Comparison of ENCODE assay signal across 23 mouse cellular contexts in genomic region chr1:63126206-63126605, GRCm38 (mm10). TPM values are rescaled to one million over a fixed set of nuclear protein-coding genes. Genes with fewer than 3 reads are reported as not detected.
DNase-seq lines count a peak whose midpoint lies in the region; ATAC-seq and TF ChIP-seq lines count a peak whose summit lies in the region.
"Had no signal": no experiment of that assay in that cellular context is flagged by ENCODE, and none has a peak within 500 bp of the region (broad histone marks: within the 10 kb centered on the region; RNA-seq: fewer than 3 reads in every experiment).

No protein-coding gene starts in this region.

- no peak for ATAC-seq in liver, postnatal 0 days
- ATAC-seq in liver, embryonic 12.5 days = no peak
- ATAC-seq in common myeloid progenitor, adult 5-6 weeks (replicated peaks; ENCODE audit: low read depth, poor library complexity, severe bottlenecking) = peak; percentile 22
- ATAC-seq in hindbrain, embryonic 13.5 days (ENCODE audit: low FRiP score) = no peak
- ATAC-seq: CD4-positive, CD25-positive, alpha-beta regulatory T cell, adult 4 months; forebrain, embryonic 14.5 days; hindbrain, embryonic 16.5 days; inflammation-experienced regulatory T-cells, adult 6 months; intestine, postnatal 0 days had no signal

- TF ChIP-seq POLR2A in bone marrow, adult 2 months (IDR thresholded peaks at IDR 0.05; ENCODE audit: borderline replicate concordance, control insufficient read depth, low read depth, low read length) = no peak

- H3K9ac ChIP-seq in liver, postnatal 0 days (replicated peaks) = no peak overlapping the region
- no peak overlapping the region for H3K9ac ChIP-seq in liver, embryonic 12.5 days
- no peak overlapping the region for H3K9ac ChIP-seq in hindbrain, embryonic 13.5 days
- H3K9ac ChIP-seq: heart, embryonic 12.5 days had no signal

- H3K4me3 ChIP-seq in liver, postnatal 0 days (ENCODE audit: low read depth, low read length) = no peak overlapping the region
- no peak overlapping the region for H3K4me3 ChIP-seq in liver, embryonic 12.5 days
- no peak overlapping the region for H3K4me3 ChIP-seq in bone marrow, adult 2 months (replicated peaks; ENCODE audit: control insufficient read depth, low read depth, low read length)
- no peak overlapping the region for H3K4me3 ChIP-seq in hindbrain, embryonic 13.5 days
- H3K4me3 ChIP-seq: embryonic facial prominence, embryonic 10.5 days; heart, embryonic 12.5 days had no signal

- 66% methylated on average over 3 of the region's 3 CpGs for WGBS in liver, postnatal 0 days (ENCODE audit: insufficient replicate concordance)
- 74% methylated on average over 3 of the region's 3 CpGs for WGBS in liver, embryonic 12.5 days (ENCODE audit: insufficient replicate concordance)
- 38% methylated on average over 3 of the region's 3 CpGs for WGBS in bone marrow, adult 2 months
- 95% methylated on average over 3 of the region's 3 CpGs for WGBS in hindbrain, embryonic 13.5 days

- H3K27ac ChIP-seq in liver, postnatal 0 days (ENCODE audit: low read depth) = peak overlapping the region; percentile 51; the same call in 1 of the 2 replicates
- no peak overlapping the region for H3K27ac ChIP-seq in liver, embryonic 12.5 days
- H3K27ac ChIP-seq in bone marrow, adult 2 months (ENCODE audit: control insufficient read depth, insufficient read depth, low read depth, low read length, poor library complexity) = peak overlapping the region; percentile 22; the same call in 1 of the 2 replicates
- H3K27ac ChIP-seq in hindbrain, embryonic 13.5 days = no peak overlapping the region
- H3K27ac ChIP-seq: embryonic facial prominence, embryonic 10.5 days had no signal

- H3K36me3 ChIP-seq in liver, postnatal 0 days (replicated peaks; ENCODE audit: insufficient read depth, low read length) = peaks cover 15% of the 10 kb centered on the region
- peaks cover 54% of the 10 kb centered on the region for H3K36me3 ChIP-seq in liver, embryonic 12.5 days
- H3K36me3 ChIP-seq in hindbrain, embryonic 13.5 days = peaks cover 44% of the 10 kb centered on the region

- TF ChIP-seq CTCF in liver, postnatal 0 days (IDR thresholded peaks at IDR 0.05; ENCODE audit: low read depth) = no peak
- no peak; the same call in 1 of the 2 replicates for TF ChIP-seq CTCF in bone marrow, adult 2 months (IDR thresholded peaks at IDR 0.05; ENCODE audit: control insufficient read depth, insufficient read depth, low read length)

- no peaks in the 10 kb centered on the region for H3K27me3 ChIP-seq in liver, postnatal 0 days (ENCODE audit: insufficient read depth, low read length)
- no peaks in the 10 kb centered on the region for H3K27me3 ChIP-seq in liver, embryonic 12.5 days (replicated peaks)
- no peaks in the 10 kb centered on the region for H3K27me3 ChIP-seq in hindbrain, embryonic 13.5 days
- H3K27me3 ChIP-seq: heart, embryonic 12.5 days had no signal

- TF ChIP-seq EP300 in liver, postnatal 0 days (IDR thresholded peaks at IDR 0.05; ENCODE audit: low read depth) = no peak

- H3K9me3 ChIP-seq in liver, postnatal 0 days (ENCODE audit: low read length) = no peaks in the 10 kb centered on the region
- H3K9me3 ChIP-seq in liver, embryonic 12.5 days (replicated peaks) = no peaks in the 10 kb centered on the region
- H3K9me3 ChIP-seq in hindbrain, embryonic 13.5 days = no peaks in the 10 kb centered on the region
- H3K9me3 ChIP-seq: G1E had no signal

- no peak for DNase-seq in liver, postnatal 0 days
- peak; percentile 15 for DNase-seq in telencephalon, adult 2 months (ENCODE audit: low read depth, low spot score)
- DNase-seq in right cerebral cortex, postnatal 4 days = no peak
- DNase-seq: adrenal gland, adult 2 months; adrenal gland, postnatal 25 days; B cell, adult 2 months; cerebellum, adult 11-12 months; cerebellum, adult 9-11 months; cerebellum, postnatal 36 days; gastrocnemius, postnatal 14 days; heart, postnatal 36 days had no signal

- H3K4me1 ChIP-seq in liver, postnatal 0 days (ENCODE audit: insufficient read depth) = peaks cover 23% of the 10 kb centered on the region
- H3K4me1 ChIP-seq in liver, embryonic 12.5 days = peaks cover 21% of the 10 kb centered on the region
- H3K4me1 ChIP-seq in bone marrow, adult 2 months (ENCODE audit: control insufficient read depth, insufficient read depth, low read length) = peaks cover 4% of the 10 kb centered on the region; the same call in 1 of the 2 replicates
- H3K4me1 ChIP-seq in hindbrain, embryonic 13.5 days (replicated peaks) = peaks cover 7% of the 10 kb centered on the region; the same call in 1 of the 2 replicates

- H3K4me2 ChIP-seq in liver, postnatal 0 days (ENCODE audit: low read depth, low read length) = no peak overlapping the region
- no peak overlapping the region for H3K4me2 ChIP-seq in liver, embryonic 12.5 days
- no peak overlapping the region for H3K4me2 ChIP-seq in hindbrain, embryonic 13.5 days
- H3K4me2 ChIP-seq: heart, embryonic 12.5 days had no signal

RNA-seq across cellular contexts. Expression of gene Ino80d, which starts 11.7 kb away (rescaled TPM):
- polyA plus RNA-seq in liver, postnatal 0 days (2015; fragmentation: Nextera tagmentation; extraction: Ambion mirVana) = 2.3 and 2.8 TPM in 2 replicates
- polyA plus RNA-seq in liver, embryonic 12.5 days (2016; fragmentation: Nextera tagmentation; extraction: Ambion mirVana) = 7.1 and 7.2 TPM in 2 replicates
- 17.8 and 33.3 TPM in 2 replicates for polyA plus RNA-seq in bone marrow, adult 2 months (2011; ENCODE audit: insufficient read depth, insufficient read length, low replicate concordance, missing spikeins)
- 27.0 and 30.2 TPM in 2 replicates for total RNA-seq in common myeloid progenitor, adult 5-6 weeks (2017)
- polyA plus RNA-seq in hindbrain, embryonic 13.5 days (2015; fragmentation: Nextera tagmentation; extraction: Ambion mirVana) = 11.2 and 11.3 TPM in 2 replicates

RNA-seq across cellular contexts. Expression of gene Eef1b2, which starts 50.4 kb away (rescaled TPM):
- polyA plus RNA-seq in liver, postnatal 0 days (2015; fragmentation: Nextera tagmentation; extraction: Ambion mirVana) = 352 and 364 TPM in 2 replicates
- polyA plus RNA-seq in liver, embryonic 12.5 days (2016; fragmentation: Nextera tagmentation; extraction: Ambion mirVana) = 388 and 395 TPM in 2 replicates
- 680 and 906 TPM in 2 replicates for polyA plus RNA-seq in bone marrow, adult 2 months (2011; ENCODE audit: insufficient read depth, insufficient read length, low replicate concordance, missing spikeins)
- 2,942 and 3,478 TPM in 2 replicates for total RNA-seq in common myeloid progenitor, adult 5-6 weeks (2017)
- 472 and 482 TPM in 2 replicates for polyA plus RNA-seq in hindbrain, embryonic 13.5 days (2015; fragmentation: Nextera tagmentation; extraction: Ambion mirVana)

RNA-seq across cellular contexts. Expression of gene Ndufs1, which starts 50.4 kb away (rescaled TPM):
- 88.8 and 102 TPM in 2 replicates for polyA plus RNA-seq in liver, postnatal 0 days (2015; fragmentation: Nextera tagmentation; extraction: Ambion mirVana)
- 133 and 137 TPM in 2 replicates for polyA plus RNA-seq in liver, embryonic 12.5 days (2016; fragmentation: Nextera tagmentation; extraction: Ambion mirVana)
- 39.8 and 47.0 TPM in 2 replicates for polyA plus RNA-seq in bone marrow, adult 2 months (2011; ENCODE audit: insufficient read depth, insufficient read length, low replicate concordance, missing spikeins)
- total RNA-seq in common myeloid progenitor, adult 5-6 weeks (2017) = 125 and 152 TPM in 2 replicates
- 139 and 141 TPM in 2 replicates for polyA plus RNA-seq in hindbrain, embryonic 13.5 days (2015; fragmentation: Nextera tagmentation; extraction: Ambion mirVana)

Comparison
In these comparisons a context has a peak if more than half of its experiments do, and no peak if none do; other contexts are left out.
1. H3K27ac ChIP-seq: peak in liver, postnatal 0 days (single experiment) and bone marrow, adult 2 months (single experiment); none in liver, embryonic 12.5 days (single experiment) and hindbrain, embryonic 13.5 days (single experiment).